Mouse (Mus musculus) hindbrain, embryonic 16.5 days (tissue): ENCODE measurements around the gene Mrpl35. TPM values are rescaled to one million over a fixed set of nuclear protein-coding genes. Genes with fewer than 3 reads are reported as not detected.

ENCODE experiments used
- ATAC-seq: fragments of 200-750 bp; cut with Nextera tagmentation; 2 replicates; pipeline ENCODE4 v1.8.0; 2017; ENCODE audit warnings: moderate TSS enrichment, moderate library complexity
- H3K27ac ChIP-seq: fragments of 300-500 bp; sonication (generic); 2 replicates; pipeline ENCODE4 v1.5.1; 2014; ENCODE audit warnings: low read depth, mild to moderate bottlenecking, control low read depth, low read length, moderate library complexity
- H3K27me3 ChIP-seq: fragments of 300-500 bp; sonication (generic); replicated peaks from 2 replicates; pipeline ENCODE4 v1.6.1; 2014; ENCODE audit warnings: low read length; ENCODE audit not compliant: control insufficient read depth, insufficient read depth
- H3K36me3 ChIP-seq: fragments of 300-500 bp; sonication (generic); 2 replicates; pipeline ENCODE4 v1.6.1; 2014; ENCODE audit warnings: mild to moderate bottlenecking, low read length, moderate library complexity, mixed read lengths; ENCODE audit not compliant: control insufficient read depth, insufficient read depth
- H3K4me1 ChIP-seq: fragments of 300-500 bp; sonication (generic); 2 replicates; pipeline ENCODE4 v1.6.1; 2014; ENCODE audit warnings: low read depth, low read length; ENCODE audit not compliant: control insufficient read depth, insufficient read depth
- H3K4me2 ChIP-seq: fragments of 300-500 bp; sonication (generic); 2 replicates; pipeline ENCODE4 v1.6.1; 2014; ENCODE audit warnings: mild to moderate bottlenecking, low read length, control low read depth, moderate library complexity
- H3K4me3 ChIP-seq: fragments of 300-500 bp; sonication (generic); 2 replicates; pipeline ENCODE4 v1.5.1; 2014; ENCODE audit warnings: mild to moderate bottlenecking, low read length, control low read depth, moderate library complexity
- H3K9ac ChIP-seq: fragments of 300-500 bp; sonication (generic); 2 replicates; pipeline ENCODE4 v1.6.1; 2014; ENCODE audit warnings: low read depth, mild to moderate bottlenecking, control low read depth, low read length, moderate library complexity
- H3K9me3 ChIP-seq: fragments of 300-500 bp; sonication (generic); 2 replicates; pipeline ENCODE4 v1.6.1; 2014; ENCODE audit warnings: mild to moderate bottlenecking, low read length, moderate library complexity; ENCODE audit not compliant: control insufficient read depth
- WGBS: fragments of 180-500 bp; shearing (Covaris S2); extraction: QIAGEN DNeasy Blood & Tissue Kit; methylation state at CpG from one replicate; pipeline ENCODE4 v1.1.7; 2014; 5-methylcytosine and 5-hydroxymethylcytosine counted together
- polyA plus RNA-seq: library from polyadenylated mRNA; unstranded; fragments of >200 nt; fragmentation: Nextera tagmentation; extraction: Ambion mirVana; gene quantifications from 2 replicates; pipeline ENCODE4 v1.2.1, GENCODE M21; 2015

Gene Mrpl35
- polyA plus RNA-seq, 1 experiment from 2014 or later, result 40.8 TPM

DNA sequence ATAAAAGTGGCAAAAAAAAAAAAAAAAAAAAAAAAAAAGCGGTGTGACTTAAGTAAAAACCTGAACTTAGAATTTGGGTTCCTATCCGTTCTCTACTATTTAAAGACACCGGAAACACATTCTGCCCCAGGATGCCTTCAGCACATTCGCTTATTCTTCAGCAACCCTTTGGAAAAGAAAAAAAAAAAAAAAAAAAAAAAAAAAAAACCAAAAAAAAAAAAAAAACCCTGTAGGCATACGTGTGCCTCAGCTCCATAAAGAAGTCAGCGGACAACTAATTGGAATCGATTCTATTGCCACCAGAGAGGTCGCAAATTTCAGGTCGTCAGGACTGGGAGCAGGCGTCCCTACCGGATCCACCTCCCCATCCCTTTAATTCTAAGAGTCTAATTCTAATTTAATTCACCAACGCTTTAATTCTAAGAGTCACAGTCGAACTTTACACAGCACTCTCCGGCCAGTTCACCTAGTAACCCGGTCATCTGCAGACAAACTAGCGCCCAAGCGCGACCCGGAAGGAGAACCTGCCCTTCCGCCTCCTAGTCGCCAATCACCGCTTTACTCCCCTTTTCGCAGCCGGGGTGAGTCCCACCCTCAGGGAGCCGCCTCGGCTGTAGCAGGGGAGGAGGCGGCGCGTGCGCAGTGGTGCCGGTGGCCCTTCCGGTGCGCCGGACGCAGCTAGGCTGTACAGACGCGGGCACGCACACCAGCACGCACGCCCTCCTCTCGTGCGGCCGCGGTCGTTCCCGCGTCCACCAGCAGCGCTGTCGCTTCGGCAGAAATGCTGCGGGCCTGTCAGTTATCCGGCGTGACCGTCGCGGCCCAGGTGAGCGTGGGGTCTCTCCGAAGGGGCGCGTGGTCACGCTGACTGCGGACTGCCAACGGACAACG, 4.2 kb upstream of the Mrpl35 start, which contains the start of gene Immt:
Gene Immt (plus strand): TSS at position 642 of the 891 bp plus-strand sequence.
- no peaks in the 10 kb centered on the region for H3K36me3 ChIP-seq
- under 1% methylated on average over 64 of the region's 64 CpGs for WGBS
- H3K4me1 ChIP-seq, result peaks cover 13% of the 10 kb centered on the region
- peak within 1 kb of the TSS; percentile 68 for H3K4me2 ChIP-seq
- no peaks in the 10 kb centered on the region for H3K9me3 ChIP-seq
- peak; percentile 99 for ATAC-seq
- H3K4me3 ChIP-seq, result peak within 1 kb of the TSS; percentile 72
- peak within 1 kb of the TSS; percentile 85 for H3K9ac ChIP-seq
- peak within 1 kb of the TSS; percentile 92 for H3K27ac ChIP-seq
- H3K27me3 ChIP-seq, result no peaks in the 10 kb centered on the region

DNA sequence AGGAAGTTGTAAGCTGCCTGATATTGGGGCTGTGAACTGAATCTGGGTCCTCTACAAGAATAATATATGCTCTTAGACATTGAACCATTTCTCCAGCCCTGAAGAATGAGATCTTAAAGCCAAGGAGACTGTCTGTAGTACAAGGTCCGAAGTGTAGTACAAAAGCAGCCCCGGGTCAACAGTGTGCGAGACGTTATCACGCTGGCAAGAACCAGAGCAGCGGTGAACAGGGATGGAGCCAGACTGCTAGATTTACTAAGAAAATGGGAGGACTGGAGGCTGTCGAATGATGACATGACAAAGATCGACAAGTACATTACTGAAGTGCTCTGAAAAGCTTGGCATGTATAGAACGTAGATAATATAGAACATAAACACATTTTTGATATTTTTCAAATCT, 3.0 kb upstream of the Mrpl35 start:
- ATAC-seq, result no peak
- Histone ChIP-seq H3K4me1 (peaks cover 13% of the 10 kb centered on the region), H3K4me3 (no peak overlapping the region), H3K27me3 (no peaks in the 10 kb centered on the region), H3K36me3 (no peaks in the 10 kb centered on the region), H3K9me3 (no peaks in the 10 kb centered on the region), H3K27ac (no peak overlapping the region), H3K9ac (no peak overlapping the region), H3K4me2 (no peak overlapping the region)
- WGBS, result 87% methylated on average over 9 of the region's 9 CpGs

DNA sequence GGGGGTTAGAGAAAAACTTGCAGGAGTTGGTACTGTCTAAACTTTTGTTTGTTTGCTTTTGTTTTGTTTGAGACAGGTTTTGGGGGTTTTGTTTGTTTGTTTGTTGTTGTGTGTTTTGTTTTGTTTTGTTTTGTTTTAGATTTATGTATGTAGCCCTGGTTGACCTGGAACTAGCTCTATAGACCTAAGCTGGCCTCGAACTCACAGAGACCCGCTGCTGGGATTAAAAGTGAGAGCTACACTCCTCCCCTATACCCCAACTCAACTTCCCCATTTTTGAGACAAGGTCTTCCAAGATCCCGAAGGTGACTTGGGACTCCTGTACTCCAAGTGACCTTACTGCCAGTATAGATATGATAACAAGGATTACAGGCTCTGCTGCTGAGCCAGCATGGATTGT, 2.8 kb downstream of the Mrpl35 start:
- WGBS, result 44% methylated on average over 3 of the region's 3 CpGs
- Histone ChIP-seq H3K9me3 (no peaks in the 10 kb centered on the region), H3K4me2 (peak overlapping the region; percentile 75), H3K27ac (no peak overlapping the region; the same call in 1 of the 2 replicates), H3K36me3 (no peaks in the 10 kb centered on the region), H3K9ac (peak overlapping the region; percentile 74), H3K27me3 (no peaks in the 10 kb centered on the region), H3K4me1 (peaks cover 14% of the 10 kb centered on the region), H3K4me3 (peak overlapping the region; percentile 66)
- peak; percentile 31 for ATAC-seq

DNA sequence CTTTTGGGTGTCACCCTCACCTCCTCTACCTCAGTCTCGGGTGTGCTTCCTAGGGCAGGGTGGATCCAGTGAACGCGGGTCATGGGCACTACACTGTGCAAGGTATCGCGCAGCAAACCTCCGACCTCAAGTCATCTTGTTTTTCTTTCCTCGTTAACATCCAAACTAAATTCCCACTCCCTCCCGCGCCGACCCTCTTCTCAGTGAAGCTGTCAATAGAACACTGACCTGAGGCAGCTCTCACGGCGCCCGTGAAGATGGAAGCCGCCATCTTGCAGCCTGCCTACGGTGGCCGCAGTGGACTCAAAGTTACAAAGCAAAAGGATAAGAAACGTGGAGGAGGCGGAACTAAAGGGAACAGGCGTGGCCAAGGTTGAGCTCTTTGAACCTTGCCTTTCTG, 3.3 kb downstream of the Mrpl35 start:
- Histone ChIP-seq H3K36me3 (peaks cover 2% of the 10 kb centered on the region), H3K4me2 (peak overlapping the region; percentile 75), H3K27ac (peak overlapping the region; percentile 31; the same call in 1 of the 2 replicates), H3K4me3 (peak overlapping the region; percentile 66), H3K9me3 (no peaks in the 10 kb centered on the region), H3K27me3 (no peaks in the 10 kb centered on the region), H3K4me1 (peaks cover 14% of the 10 kb centered on the region), H3K9ac (peak overlapping the region; percentile 74)
- 0% methylated on average over 19 of the region's 19 CpGs for WGBS
- ATAC-seq, result peak; percentile 94

DNA sequence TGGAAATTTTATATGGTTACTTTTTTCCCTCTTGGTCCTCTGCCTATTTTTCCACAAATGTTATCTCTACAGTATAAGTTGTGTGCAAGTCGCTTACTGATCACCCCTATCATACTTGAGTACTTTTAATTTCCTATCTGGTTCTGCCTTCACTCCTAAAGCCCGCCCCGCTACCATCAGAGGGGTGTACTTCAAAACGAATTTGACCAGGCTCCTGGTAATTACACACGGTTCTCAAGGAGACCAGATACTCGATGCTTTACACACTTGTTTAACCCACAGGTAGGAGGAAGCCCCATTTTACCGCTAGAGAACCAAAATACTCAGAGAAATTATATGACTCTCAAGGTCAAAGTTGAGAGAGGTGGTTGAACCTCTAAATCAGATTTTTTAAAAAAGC, 3.7 kb downstream of the Mrpl35 start:
- WGBS, result 2% methylated on average over 7 of the region's 7 CpGs
- Histone ChIP-seq H3K9ac (peak overlapping the region; percentile 74), H3K27ac (no peak overlapping the region), H3K36me3 (peaks cover 6% of the 10 kb centered on the region), H3K9me3 (no peaks in the 10 kb centered on the region), H3K4me3 (peak overlapping the region; percentile 66), H3K4me1 (peaks cover 14% of the 10 kb centered on the region), H3K27me3 (no peaks in the 10 kb centered on the region), H3K4me2 (peak overlapping the region; percentile 75)
- peak; percentile 40 for ATAC-seq

DNA sequence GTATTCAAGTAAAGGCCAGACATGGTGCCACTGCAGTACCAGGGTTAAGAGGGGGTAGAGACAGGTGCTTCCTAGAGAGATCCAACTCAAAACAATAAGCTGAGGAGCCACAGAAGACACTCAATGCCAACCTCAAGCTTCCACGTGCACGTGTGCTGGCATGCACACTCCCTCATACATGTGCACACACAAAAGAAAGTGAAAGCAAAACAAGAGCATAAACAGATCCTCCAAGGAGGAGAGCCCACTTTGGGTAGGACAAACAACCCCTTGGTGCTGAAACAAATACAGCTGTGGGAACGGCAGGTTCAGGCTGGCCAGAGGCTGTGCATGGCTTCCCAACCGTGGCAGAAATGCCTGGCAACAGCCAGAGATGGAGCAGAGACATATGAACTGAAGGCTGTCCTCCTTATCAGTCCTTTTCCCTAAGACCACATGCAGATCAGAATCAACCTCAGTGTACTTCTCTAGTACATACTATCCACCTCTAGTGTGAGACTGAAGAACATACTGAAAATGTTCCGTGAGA, 6.9 kb downstream of the Mrpl35 start:
- Histone ChIP-seq H3K9ac (no peak overlapping the region), H3K27ac (no peak overlapping the region), H3K27me3 (no peaks in the 10 kb centered on the region), H3K4me3 (no peak overlapping the region), H3K36me3 (peaks cover 24% of the 10 kb centered on the region), H3K9me3 (no peaks in the 10 kb centered on the region), H3K4me1 (peaks cover 14% of the 10 kb centered on the region), H3K4me2 (no peak overlapping the region)
- 82% methylated on average over 5 of the region's 5 CpGs for WGBS
- ATAC-seq, result no peak

DNA sequence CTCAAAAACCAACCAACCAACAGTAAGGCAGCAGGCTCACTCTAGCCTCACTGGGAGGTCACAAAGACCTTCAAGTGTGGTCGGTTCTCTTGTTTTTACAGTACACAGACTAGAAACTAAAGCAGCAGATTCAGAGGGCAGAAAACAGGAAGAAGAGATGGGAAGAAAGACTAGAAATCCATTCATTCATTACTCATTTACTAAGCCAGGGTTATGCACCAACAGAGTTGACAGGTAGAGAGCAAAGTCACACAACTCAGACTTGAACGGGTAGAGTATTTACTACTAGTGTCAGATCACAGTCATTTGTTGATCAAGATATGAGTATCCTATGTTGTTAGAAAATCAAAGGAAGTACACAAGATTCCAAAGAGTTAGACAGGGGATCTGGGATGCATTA, 13.9 kb downstream of the Mrpl35 start:
- Histone ChIP-seq H3K27ac (no peak overlapping the region), H3K9me3 (no peaks in the 10 kb centered on the region), H3K4me1 (no peaks in the 10 kb centered on the region), H3K4me2 (no peak overlapping the region), H3K27me3 (no peaks in the 10 kb centered on the region), H3K4me3 (no peak overlapping the region), H3K36me3 (peaks cover 43% of the 10 kb centered on the region), H3K9ac (no peak overlapping the region)
- WGBS, result 85% methylated on average over 2 of the region's 2 CpGs
- ATAC-seq, result no peak

DNA sequence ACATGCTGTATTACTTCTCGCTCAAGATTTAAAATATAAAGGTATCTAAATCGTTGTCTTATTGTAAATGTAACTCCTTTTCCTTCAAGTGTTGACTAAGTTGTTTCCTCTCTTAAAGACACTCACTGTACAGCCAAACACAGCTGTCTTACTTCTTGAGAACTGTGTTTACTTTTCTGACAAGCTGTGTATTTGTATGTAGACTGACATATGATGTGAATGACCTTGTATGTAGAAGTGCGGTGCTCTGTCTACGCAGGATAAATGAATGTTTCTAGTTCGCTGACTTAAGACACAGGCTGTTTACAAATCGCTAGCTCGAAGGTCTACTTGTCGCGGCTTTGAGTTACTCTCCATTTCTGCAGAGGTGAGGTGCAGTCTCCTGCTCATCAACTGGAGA, 16.9 kb downstream of the Mrpl35 start:
- Histone ChIP-seq H3K27me3 (no peaks in the 10 kb centered on the region), H3K9me3 (no peaks in the 10 kb centered on the region), H3K4me2 (no peak overlapping the region), H3K4me3 (no peak overlapping the region), H3K9ac (no peak overlapping the region), H3K4me1 (no peaks in the 10 kb centered on the region), H3K36me3 (peaks cover 27% of the 10 kb centered on the region), H3K27ac (no peak overlapping the region)
- 95% methylated on average over 9 of the region's 9 CpGs for WGBS
- ATAC-seq, result no peak

DNA sequence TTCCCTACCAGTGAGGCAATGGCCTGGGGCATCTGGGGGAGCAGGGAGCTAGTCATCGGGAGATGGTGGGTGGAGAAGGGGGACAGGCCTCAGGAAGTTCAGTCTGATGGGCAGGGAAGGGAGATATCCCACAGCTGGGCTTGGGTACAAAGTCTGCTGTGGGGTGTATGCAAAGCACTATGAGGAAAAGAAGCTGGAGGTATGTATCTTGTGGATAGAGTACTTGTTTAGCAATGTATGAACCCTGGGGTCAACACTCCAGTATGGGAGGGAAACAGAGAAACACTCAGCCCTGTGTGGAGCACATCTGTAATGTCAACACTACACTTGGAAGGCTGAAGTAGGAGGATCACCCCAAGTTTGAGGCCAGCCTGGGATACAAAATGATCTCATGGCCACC, 20.1 kb downstream of the Mrpl35 start:
- H3K9ac ChIP-seq, result no peak overlapping the region
- peaks cover 5% of the 10 kb centered on the region; the same call in 1 of the 2 replicates for H3K4me1 ChIP-seq
- no peak overlapping the region for H3K4me2 ChIP-seq
- no peaks in the 10 kb centered on the region for H3K9me3 ChIP-seq
- WGBS, result 96% methylated on average over 1 of the region's 1 CpGs
- H3K36me3 ChIP-seq, result peaks cover 17% of the 10 kb centered on the region
- no peak overlapping the region for H3K27ac ChIP-seq
- no peak overlapping the region for H3K4me3 ChIP-seq
- H3K27me3 ChIP-seq, result no peaks in the 10 kb centered on the region
- ATAC-seq, result no peak
